Mouse (Mus musculus): ENCODE data around the gene Masp1. TPM values are rescaled to one million over a fixed set of nuclear protein-coding genes. Genes with fewer than 3 reads are reported as not detected.
A peak's percentile ranks its signal among the peaks of the same experiment; 100 is the strongest.

Gene Masp1
- total and polyA plus RNA-seq, 2 experiments from 2014 or later, result 6.6 to 9.8 TPM

DNA sequence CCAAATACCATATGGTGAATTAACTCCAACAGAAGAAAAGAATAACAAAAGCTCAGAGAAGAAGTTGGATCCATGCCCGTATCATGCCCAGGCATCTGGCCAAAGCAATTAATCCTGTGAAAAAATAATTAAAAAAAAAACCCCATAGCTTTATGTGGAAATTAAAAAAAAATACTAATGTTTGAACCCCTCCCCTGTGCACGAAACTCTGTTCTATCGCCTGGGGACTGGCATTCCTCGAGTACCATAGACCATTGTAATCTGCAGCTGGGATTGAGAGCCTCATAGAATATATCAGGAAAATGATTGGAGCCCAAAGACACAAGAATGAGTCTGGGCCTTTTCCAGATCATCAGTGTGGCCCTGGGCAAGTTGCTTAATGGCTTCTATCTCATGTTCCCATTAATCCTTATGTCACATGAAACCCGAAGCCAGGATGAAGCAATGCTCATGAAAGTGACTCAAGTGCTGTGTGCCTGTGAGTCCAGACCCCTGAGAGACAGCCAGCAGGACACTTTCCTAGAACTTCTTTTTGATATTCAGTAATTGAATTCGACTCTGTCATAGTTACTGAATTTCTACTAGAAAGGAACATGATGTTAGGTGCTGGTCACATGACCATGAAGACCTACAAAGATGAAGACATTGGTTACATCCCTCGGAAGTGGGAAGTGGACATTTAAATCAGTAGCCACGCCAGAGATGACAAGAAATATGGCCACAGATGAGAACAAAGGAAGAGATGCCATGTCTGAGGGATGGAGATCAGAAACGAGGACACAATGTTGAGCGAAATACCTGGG is 1.8 kb downstream of the Masp1 start:
- no peak overlapping the region for H3K9ac ChIP-seq (replicated peaks; ENCODE audit: low read depth, low read length)
- peaks cover 22% of the 10 kb centered on the region for H3K4me1 ChIP-seq (ENCODE audit: control insufficient read depth, insufficient read depth)
- 65% methylated on average over 10 of the region's 10 CpGs for WGBS
- H3K27ac ChIP-seq (ENCODE audit: low read depth), result no peak overlapping the region
- no peaks in the 10 kb centered on the region for H3K36me3 ChIP-seq (replicated peaks; ENCODE audit: control insufficient read depth, insufficient read depth, low read length)
- peak overlapping the region; percentile 64 for H3K4me2 ChIP-seq (ENCODE audit: low read depth, low read length)
- H3K4me3 ChIP-seq (ENCODE audit: low read depth, low read length), result no peak overlapping the region
- no peaks in the 10 kb centered on the region for H3K9me3 ChIP-seq (replicated peaks; ENCODE audit: control insufficient read depth, low read length)
- no peaks in the 10 kb centered on the region for H3K27me3 ChIP-seq (ENCODE audit: control insufficient read depth, insufficient read depth, low read length)
- DNase-seq (ENCODE audit: low spot score) (no peak), ATAC-seq (ENCODE audit: insufficient read depth, low read depth) (no peak)
- TF ChIP-seq CTCF (IDR thresholded peaks at IDR 0.05; ENCODE audit: low read depth) (no peak), EP300 (IDR thresholded peaks at IDR 0.05; ENCODE audit: low read depth) (no peak)

DNA sequence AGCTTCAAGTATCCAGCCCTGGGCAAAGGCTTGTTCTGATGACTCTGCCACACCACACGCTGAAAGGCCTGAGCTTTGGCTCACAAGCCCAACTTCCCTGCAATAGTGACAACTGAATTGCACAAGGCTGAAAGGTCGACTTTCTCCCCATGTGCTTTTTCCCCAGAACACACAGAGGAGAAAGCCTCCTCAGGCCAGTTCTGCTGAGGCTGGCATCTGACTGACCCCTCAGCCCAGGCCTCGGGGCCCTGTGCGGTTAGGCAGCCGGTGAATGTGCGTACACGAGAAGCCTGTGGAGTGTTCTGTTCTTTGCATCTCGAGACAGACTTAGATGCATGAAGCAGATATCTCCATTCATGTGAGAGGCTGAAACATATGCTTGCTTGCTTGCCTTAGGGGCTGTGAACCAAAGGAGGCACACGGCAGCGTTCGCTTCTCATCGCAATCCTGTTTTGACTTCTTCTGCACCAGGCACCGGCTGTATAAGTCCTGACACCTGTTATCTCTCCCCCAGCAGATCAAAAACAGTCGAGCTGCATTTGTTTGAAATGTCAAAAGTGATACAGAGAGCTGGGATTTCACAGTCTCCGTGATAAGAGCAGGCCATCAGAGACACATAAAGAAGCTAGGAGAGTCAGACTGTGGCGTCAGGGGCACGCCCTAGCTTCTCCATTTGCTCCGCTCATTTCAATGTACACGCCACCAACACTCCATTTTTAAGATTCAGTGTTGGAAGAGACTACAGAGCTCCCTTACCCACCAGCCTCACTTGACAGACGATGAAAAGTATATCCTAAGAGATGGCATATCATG is 2.7 kb downstream of the Masp1 start:
- Histone ChIP-seq H3K27ac (ENCODE audit: low read depth) (peak overlapping the region; percentile 27; the same call in 1 of the 2 replicates), H3K4me3 (ENCODE audit: low read depth, low read length) (no peak overlapping the region), H3K36me3 (replicated peaks; ENCODE audit: control insufficient read depth, insufficient read depth, low read length) (no peaks in the 10 kb centered on the region), H3K4me2 (ENCODE audit: low read depth, low read length) (peak overlapping the region; percentile 4; the same call in 1 of the 2 replicates), H3K4me1 (ENCODE audit: control insufficient read depth, insufficient read depth) (peaks cover 22% of the 10 kb centered on the region), H3K27me3 (ENCODE audit: control insufficient read depth, insufficient read depth, low read length) (no peaks in the 10 kb centered on the region), H3K9ac (replicated peaks; ENCODE audit: low read depth, low read length) (no peak overlapping the region), H3K9me3 (replicated peaks; ENCODE audit: control insufficient read depth, low read length) (no peaks in the 10 kb centered on the region)
- ATAC-seq (ENCODE audit: insufficient read depth, low read depth), result no peak
- TF ChIP-seq EP300 (IDR thresholded peaks at IDR 0.05; ENCODE audit: low read depth) (no peak), CTCF (IDR thresholded peaks at IDR 0.05; ENCODE audit: low read depth) (no peak)
- DNase-seq (ENCODE audit: low spot score), result no peak
- 53% methylated on average over 20 of the region's 20 CpGs for WGBS

DNA sequence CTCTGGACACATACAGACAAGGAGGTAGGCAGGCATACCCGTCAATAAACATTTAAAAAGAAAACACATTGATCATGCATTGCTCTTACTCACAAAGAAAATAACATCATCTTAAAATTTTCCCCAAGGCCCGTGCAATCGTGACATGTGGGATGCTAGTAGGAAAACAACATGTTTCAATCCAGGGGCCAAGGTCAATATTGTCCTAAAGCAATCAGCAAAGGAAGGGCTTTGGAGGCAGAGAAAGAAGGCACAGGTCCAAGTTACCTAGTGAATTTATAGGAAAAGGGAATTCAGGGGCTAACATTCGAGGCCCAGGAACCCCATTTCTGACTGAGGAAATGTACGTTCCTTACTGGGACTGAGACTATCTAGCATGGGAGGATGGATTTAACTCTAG is 3.4 kb downstream of the Masp1 start:
- peaks cover 22% of the 10 kb centered on the region for H3K4me1 ChIP-seq (ENCODE audit: control insufficient read depth, insufficient read depth)

DNA sequence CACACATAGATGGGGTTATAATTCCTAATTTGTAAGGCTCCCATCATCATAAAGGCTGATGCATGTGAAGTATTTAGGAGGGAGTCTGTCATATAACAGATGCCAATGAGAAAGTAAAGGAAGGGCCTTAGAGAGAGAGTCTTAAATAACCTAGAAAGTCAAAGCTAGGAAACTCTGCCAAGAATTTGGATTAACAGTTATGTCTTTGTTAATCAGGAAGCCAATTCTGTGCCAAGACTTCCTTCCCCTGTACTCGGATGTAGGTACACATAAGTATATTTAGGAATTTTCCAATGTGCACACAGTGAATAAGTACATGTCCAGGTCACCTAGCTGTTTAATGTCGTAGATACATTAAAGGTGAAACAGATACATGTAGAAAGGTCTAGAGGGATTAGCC is 4.0 kb downstream of the Masp1 start:
- 0 out of 2 replicates have a peak overlapping the region, but pooled peaks have one; percentile 21 for H3K27ac ChIP-seq (ENCODE audit: low read depth)
- H3K9me3 ChIP-seq (replicated peaks; ENCODE audit: control insufficient read depth, low read length), result no peaks in the 10 kb centered on the region
- H3K4me3 ChIP-seq (ENCODE audit: low read depth, low read length), result no peak overlapping the region
- H3K4me1 ChIP-seq (ENCODE audit: control insufficient read depth, insufficient read depth), result peaks cover 22% of the 10 kb centered on the region
- DNase-seq (ENCODE audit: low spot score) (no peak), ATAC-seq (ENCODE audit: insufficient read depth, low read depth) (no peak)
- H3K4me2 ChIP-seq (ENCODE audit: low read depth, low read length), result no peak overlapping the region
- no peaks in the 10 kb centered on the region for H3K27me3 ChIP-seq (ENCODE audit: control insufficient read depth, insufficient read depth, low read length)
- no peak for TF ChIP-seq EP300 (IDR thresholded peaks at IDR 0.05; ENCODE audit: low read depth)
- TF ChIP-seq CTCF (IDR thresholded peaks at IDR 0.05; ENCODE audit: low read depth), result no peak
- no peaks in the 10 kb centered on the region for H3K36me3 ChIP-seq (replicated peaks; ENCODE audit: control insufficient read depth, insufficient read depth, low read length)
- no peak overlapping the region for H3K9ac ChIP-seq (replicated peaks; ENCODE audit: low read depth, low read length)
- WGBS, result 44% methylated on average over 2 of the region's 2 CpGs

More for the DNA sequence above, 3.4 kb downstream of the Masp1 start:
- H3K9ac ChIP-seq (replicated peaks; ENCODE audit: low read depth, low read length), result no peak overlapping the region
- H3K36me3 ChIP-seq (replicated peaks; ENCODE audit: control insufficient read depth, insufficient read depth, low read length), result no peaks in the 10 kb centered on the region
- H3K27me3 ChIP-seq (ENCODE audit: control insufficient read depth, insufficient read depth, low read length), result no peaks in the 10 kb centered on the region
- TF ChIP-seq EP300 (IDR thresholded peaks at IDR 0.05; ENCODE audit: low read depth) (no peak), CTCF (IDR thresholded peaks at IDR 0.05; ENCODE audit: low read depth) (no peak)
- H3K4me3 ChIP-seq (ENCODE audit: low read depth, low read length), result no peak overlapping the region
- no peak overlapping the region for H3K27ac ChIP-seq (ENCODE audit: low read depth)
- no peaks in the 10 kb centered on the region for H3K9me3 ChIP-seq (replicated peaks; ENCODE audit: control insufficient read depth, low read length)
- H3K4me2 ChIP-seq (ENCODE audit: low read depth, low read length), result no peak overlapping the region
- ATAC-seq (ENCODE audit: insufficient read depth, low read depth) (no peak), DNase-seq (ENCODE audit: low spot score) (no peak)
- WGBS, result 79% methylated on average over 5 of the region's 5 CpGs

DNA sequence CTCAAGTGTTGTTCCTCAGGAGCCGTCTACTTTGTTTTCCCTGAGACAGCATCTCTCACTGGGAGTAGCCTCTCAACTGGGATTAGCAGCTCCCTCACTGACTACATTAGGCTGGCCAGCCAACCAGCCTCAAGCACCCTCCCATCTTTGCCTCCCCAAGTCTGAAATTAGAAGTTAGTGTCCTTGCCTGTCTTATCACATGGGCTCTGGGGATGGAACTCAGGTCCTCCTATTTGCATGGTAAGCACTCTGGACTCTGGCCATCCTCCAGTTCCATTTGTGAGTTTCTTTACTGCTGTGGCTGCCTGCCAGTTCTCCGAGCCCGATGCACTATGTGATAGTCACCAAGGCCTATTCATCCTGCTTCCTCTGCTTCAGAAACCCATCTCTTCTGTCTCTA is 4.8 kb downstream of the Masp1 start:
- Histone ChIP-seq H3K36me3 (replicated peaks; ENCODE audit: control insufficient read depth, insufficient read depth, low read length) (no peaks in the 10 kb centered on the region), H3K9me3 (replicated peaks; ENCODE audit: control insufficient read depth, low read length) (no peaks in the 10 kb centered on the region), H3K4me3 (ENCODE audit: low read depth, low read length) (no peak overlapping the region), H3K9ac (replicated peaks; ENCODE audit: low read depth, low read length) (no peak overlapping the region), H3K4me2 (ENCODE audit: low read depth, low read length) (peak overlapping the region; percentile 15; the same call in 1 of the 2 replicates), H3K4me1 (ENCODE audit: control insufficient read depth, insufficient read depth) (peaks cover 22% of the 10 kb centered on the region), H3K27ac (ENCODE audit: low read depth) (no peak overlapping the region), H3K27me3 (ENCODE audit: control insufficient read depth, insufficient read depth, low read length) (no peaks in the 10 kb centered on the region)
- WGBS, result 13% methylated on average over 3 of the region's 3 CpGs
- TF ChIP-seq CTCF (IDR thresholded peaks at IDR 0.05; ENCODE audit: low read depth) (no peak), EP300 (IDR thresholded peaks at IDR 0.05; ENCODE audit: low read depth) (no peak)
- DNase-seq (ENCODE audit: low spot score) (peak; percentile 72), ATAC-seq (ENCODE audit: insufficient read depth, low read depth) (peak; percentile 84)

Measured in heart, postnatal 0 days (tissue).